Mouse (Mus musculus) midbrain, embryonic 16.5 days (tissue): Measurements from ENCODE around the gene Nkx2-1. TPM values are rescaled to one million over a fixed set of nuclear protein-coding genes. Genes with fewer than 3 reads are reported as not detected.

Source experiments
- ATAC-seq: fragments of 200-750 bp; cut with Nextera tagmentation; 2 replicates; pipeline ENCODE4 v1.8.0; 2017; ENCODE audit warnings: moderate TSS enrichment
- H3K27ac ChIP-seq: fragments of 300-500 bp; sonication (generic); 2 replicates; pipeline ENCODE4 v1.5.1; 2014; ENCODE audit warnings: mild to moderate bottlenecking, low read length, mixed read lengths
- H3K27me3 ChIP-seq: fragments of 300-500 bp; sonication (generic); 2 replicates; pipeline ENCODE4 v1.6.1; 2014; ENCODE audit warnings: low read depth, low read length, mixed read lengths; ENCODE audit not compliant: control insufficient read depth, insufficient read depth
- H3K36me3 ChIP-seq: fragments of 300-500 bp; sonication (generic); 2 replicates; pipeline ENCODE4 v1.6.1; 2014; ENCODE audit warnings: mild to moderate bottlenecking, low read length, moderate library complexity, mixed read lengths; ENCODE audit not compliant: control insufficient read depth, insufficient read depth
- H3K4me1 ChIP-seq: fragments of 300-500 bp; sonication (generic); 2 replicates; pipeline ENCODE4 v1.6.1; 2014; ENCODE audit warnings: mild to moderate bottlenecking, low read length, mixed read lengths; ENCODE audit not compliant: control insufficient read depth, insufficient read depth
- H3K4me2 ChIP-seq: fragments of 300-500 bp; sonication (generic); 2 replicates; pipeline ENCODE4 v1.6.1; 2014; ENCODE audit warnings: mild to moderate bottlenecking, low read length, mixed read lengths
- H3K4me3 ChIP-seq: fragments of 300-500 bp; sonication (generic); 2 replicates; pipeline ENCODE4 v1.5.1; 2014; ENCODE audit warnings: low read depth, mild to moderate bottlenecking, low read length, moderate library complexity, mixed read lengths
- H3K9ac ChIP-seq: fragments of 300-500 bp; sonication (generic); 2 replicates; pipeline ENCODE4 v1.6.1; 2014; ENCODE audit warnings: low read depth, low read length, mixed read lengths
- H3K9me3 ChIP-seq: fragments of 300-500 bp; sonication (generic); replicated peaks from 2 replicates; pipeline ENCODE4 v1.6.1; 2014; ENCODE audit warnings: mild to moderate bottlenecking, low read length, mixed read lengths; ENCODE audit not compliant: control insufficient read depth, poor library complexity, severe bottlenecking
- WGBS: fragments of 180-500 bp; shearing (Covaris S2); extraction: QIAGEN DNeasy Blood & Tissue Kit; methylation state at CpG from one replicate; pipeline ENCODE4 v1.1.7; 2014; 5-methylcytosine and 5-hydroxymethylcytosine counted together
- polyA plus RNA-seq: library from polyadenylated mRNA; unstranded; fragments of >200 nt; fragmentation: Nextera tagmentation; extraction: Ambion mirVana; gene quantifications from 2 replicates; pipeline ENCODE4 v1.2.1, GENCODE M21; 2015

The Nkx2-1 gene
- polyA plus RNA-seq = 3.2 and 5.7 TPM in 2 replicates

- Histone ChIP-seq H3K4me2 (peak within 1 kb of the TSS; percentile 23), H3K27ac (peak within 1 kb of the TSS; percentile 64), H3K9me3 (no peaks in the 10 kb centered on the region), H3K4me1 (peaks cover 14% of the 10 kb centered on the region; the same call in 1 of the 2 replicates), H3K27me3 (peaks cover 54% of the 10 kb centered on the region), H3K36me3 (no peaks in the 10 kb centered on the region), H3K9ac (peak within 1 kb of the TSS; percentile 25; the same call in 1 of the 2 replicates), H3K4me3 (peak within 1 kb of the TSS; percentile 23)
- no peak for ATAC-seq
- under 1% methylated on average over 11 of the region's 11 CpGs for WGBS
Measured at GRCm38 (mm10) chr12:56536884-56537265, at the start of gene Nkx2-1. TSS of gene Nkx2-1 (minus strand) at chr12:56536908.

- Histone ChIP-seq H3K9ac (no peak overlapping the region), H3K9me3 (no peaks in the 10 kb centered on the region), H3K36me3 (no peaks in the 10 kb centered on the region), H3K4me1 (0 out of 2 replicates have a peak, but pooled peaks cover under 1% of the 10 kb centered on the region), H3K4me2 (peak overlapping the region; percentile 36), H3K27ac (no peak overlapping the region), H3K4me3 (no peak overlapping the region), H3K27me3 (peaks cover 60% of the 10 kb centered on the region)
- peak; percentile 52 for ATAC-seq
- WGBS = under 1% methylated on average over 14 of the region's 14 CpGs
Measured at GRCm38 (mm10) chr12:56541068-56541467, 4.4 kb upstream of the Nkx2-1 start.

GRCm38 (mm10) chr12:56540591-56540990, 3.9 kb upstream of the Nkx2-1 start:
- WGBS = 4% methylated on average over 10 of the region's 10 CpGs
- Histone ChIP-seq H3K4me2 (peak overlapping the region; percentile 36), H3K4me1 (0 out of 2 replicates have a peak, but pooled peaks cover 3% of the 10 kb centered on the region)

GRCm38 (mm10) chr12:56538601-56539000, 1.9 kb upstream of the Nkx2-1 start:
- no peak overlapping the region for H3K4me3 ChIP-seq
- H3K27me3 ChIP-seq = peaks cover 56% of the 10 kb centered on the region
- no peaks in the 10 kb centered on the region for H3K9me3 ChIP-seq
- no peak for ATAC-seq
- H3K4me1 ChIP-seq = peaks cover 12% of the 10 kb centered on the region; the same call in 1 of the 2 replicates
- H3K27ac ChIP-seq = no peak overlapping the region
- H3K36me3 ChIP-seq = no peaks in the 10 kb centered on the region
- H3K9ac ChIP-seq = no peak overlapping the region
- H3K4me2 ChIP-seq = no peak overlapping the region
- 7% methylated on average over 3 of the region's 3 CpGs for WGBS

More at GRCm38 (mm10) chr12:56540591-56540990, 3.9 kb upstream of the Nkx2-1 start:
- Histone ChIP-seq H3K27me3 (peaks cover 60% of the 10 kb centered on the region), H3K36me3 (no peaks in the 10 kb centered on the region), H3K9ac (no peak overlapping the region), H3K9me3 (no peaks in the 10 kb centered on the region), H3K27ac (no peak overlapping the region), H3K4me3 (no peak overlapping the region)
- no peak for ATAC-seq

- Histone ChIP-seq H3K4me2 (no peak overlapping the region), H3K27me3 (peaks cover 58% of the 10 kb centered on the region)
Measured at GRCm38 (mm10) chr12:56537931-56538330, 1.2 kb upstream of the Nkx2-1 start.

GRCm38 (mm10) chr12:56537342-56537741, 634 bp upstream of the Nkx2-1 start:
- Histone ChIP-seq H3K9me3 (no peaks in the 10 kb centered on the region), H3K27me3 (peaks cover 54% of the 10 kb centered on the region), H3K27ac (peak overlapping the region; percentile 17; the same call in 1 of the 2 replicates), H3K9ac (no peak overlapping the region), H3K4me2 (peak overlapping the region; percentile 23), H3K36me3 (no peaks in the 10 kb centered on the region), H3K4me1 (peaks cover 14% of the 10 kb centered on the region; the same call in 1 of the 2 replicates), H3K4me3 (no peak overlapping the region)
- no peak for ATAC-seq
- under 1% methylated on average over 19 of the region's 19 CpGs for WGBS

More at GRCm38 (mm10) chr12:56537931-56538330, 1.2 kb upstream of the Nkx2-1 start:
- Histone ChIP-seq H3K9me3 (no peaks in the 10 kb centered on the region), H3K36me3 (no peaks in the 10 kb centered on the region), H3K4me3 (no peak overlapping the region), H3K4me1 (peaks cover 14% of the 10 kb centered on the region; the same call in 1 of the 2 replicates), H3K27ac (no peak overlapping the region), H3K9ac (no peak overlapping the region)
- 5% methylated on average over 6 of the region's 6 CpGs for WGBS
- no peak for ATAC-seq

- H3K9ac ChIP-seq = no peak overlapping the region
Measured at GRCm38 (mm10) chr12:56536174-56536883, 379 bp downstream of the Nkx2-1 start.

GRCm38 (mm10) chr12:56535411-56536173, 1.1 kb downstream of the Nkx2-1 start:
- H3K9me3 ChIP-seq = no peaks in the 10 kb centered on the region
- H3K4me1 ChIP-seq = peaks cover 14% of the 10 kb centered on the region; the same call in 1 of the 2 replicates
- H3K27me3 ChIP-seq = peaks cover 52% of the 10 kb centered on the region
- ATAC-seq = no peak
- H3K4me3 ChIP-seq = peak overlapping the region; percentile 23
- peak overlapping the region; percentile 16; the same call in 1 of the 2 replicates for H3K4me2 ChIP-seq
- no peaks in the 10 kb centered on the region for H3K36me3 ChIP-seq
- H3K9ac ChIP-seq = peak overlapping the region; percentile 25; the same call in 1 of the 2 replicates
- H3K27ac ChIP-seq = peak overlapping the region; percentile 64
- 0% methylated on average over 21 of the region's 36 CpGs for WGBS

More at GRCm38 (mm10) chr12:56536174-56536883, 379 bp downstream of the Nkx2-1 start:
- Histone ChIP-seq H3K36me3 (no peaks in the 10 kb centered on the region), H3K27me3 (peaks cover 50% of the 10 kb centered on the region), H3K27ac (peak overlapping the region; percentile 42), H3K9me3 (no peaks in the 10 kb centered on the region), H3K4me1 (peaks cover 14% of the 10 kb centered on the region; the same call in 1 of the 2 replicates), H3K4me2 (peak overlapping the region; percentile 16; the same call in 1 of the 2 replicates), H3K4me3 (peak overlapping the region; percentile 23)
- no peak for ATAC-seq
- WGBS = under 1% methylated on average over 42 of the region's 44 CpGs
